Mouse (Mus musculus) ES-E14 (cell line): ENCODE data around the gene Cbfa2t3. TPM values are rescaled to one million over a fixed set of nuclear protein-coding genes. Genes with fewer than 3 reads are reported as not detected.

Experiments used
- DNase-seq: peaks from one replicate; pipeline ENCODE4 v3.0.0-alpha.2; 2013; ENCODE audit warnings: low read depth, low spot score
- H3K27ac ChIP-seq: 2 replicates; pipeline ENCODE4 v1.5.1; 2012; ENCODE audit warnings: low read depth, mild to moderate bottlenecking, low read length, moderate library complexity, mixed read lengths; ENCODE audit not compliant: poor library complexity, insufficient read depth, severe bottlenecking
- H3K36me3 ChIP-seq: 2 replicates; pipeline ENCODE4 v1.6.1; 2012; ENCODE audit warnings: mild to moderate bottlenecking, low read length, moderate library complexity, mixed read lengths; ENCODE audit not compliant: control insufficient read depth, poor library complexity, insufficient read depth, severe bottlenecking
- H3K4me1 ChIP-seq, 2 experiments: fragments of 150-350 bp in 1 of 2; sonication (generic) in 1 of 2; 2 replicates each; pipeline ENCODE4 v1.6.1; 2012; ENCODE audit warnings: low read length in 2 of 2, mild to moderate bottlenecking in 1 of 2, mixed read lengths in 1 of 2; ENCODE audit not compliant: control insufficient read depth in 2 of 2, insufficient read depth in 2 of 2, poor library complexity in 1 of 2
- H3K4me3 ChIP-seq, 2 experiments: fragments of 150-350 bp in 1 of 2; sonication (generic) in 1 of 2; 2 replicates each; pipeline ENCODE4 v1.5.1; 2012; ENCODE audit warnings: low read length in 2 of 2, low read depth in 1 of 2, mild to moderate bottlenecking in 1 of 2, mixed read lengths in 1 of 2; ENCODE audit not compliant: insufficient read depth in 1 of 2, poor library complexity in 1 of 2, severe bottlenecking in 1 of 2
- H3K9ac ChIP-seq: 2 replicates; pipeline ENCODE4 v1.6.1; 2012; ENCODE audit warnings: low read depth, mild to moderate bottlenecking, low read length, mixed read lengths; ENCODE audit not compliant: poor library complexity, insufficient read depth, severe bottlenecking
- H3K9me3 ChIP-seq: fragments of 150-350 bp; sonication (generic); 2 replicates; pipeline ENCODE4 v1.6.1; 2012; ENCODE audit warnings: low read depth, mild to moderate bottlenecking, low read length; ENCODE audit not compliant: control insufficient read depth, insufficient read depth
- CHD2 ChIP-seq: IDR thresholded peaks from 2 replicates; pipeline ENCODE4 v1.6.1; 2014; ENCODE audit warnings: mild to moderate bottlenecking, low read depth, low read length, inconsistent platforms
- HCFC1 ChIP-seq: IDR thresholded peaks from 2 replicates; pipeline ENCODE4 v1.6.1; 2012; ENCODE audit warnings: low read length, inconsistent platforms, borderline replicate concordance; ENCODE audit not compliant: insufficient read depth
- MAFK ChIP-seq: IDR thresholded peaks from 2 replicates; pipeline ENCODE4 v1.6.1; 2014; ENCODE audit warnings: mild to moderate bottlenecking, low read depth, low read length, inconsistent platforms; ENCODE audit not compliant: insufficient read depth
- ZC3H11A ChIP-seq: IDR thresholded peaks from 2 replicates; pipeline ENCODE4 v1.6.1; 2012; ENCODE audit warnings: low read depth, mild to moderate bottlenecking, inconsistent platforms, low read length, borderline replicate concordance
- ZNF384 ChIP-seq: IDR thresholded peaks from 2 replicates; pipeline ENCODE4 v1.6.1; 2012; ENCODE audit warnings: low read depth, low read length, inconsistent platforms
- in situ Hi-C, 2 experiments: fragments of 600-800 bp; cut with MboI; formaldehyde crosslinking; loops; one replicate each; pipeline ENCODE4 v1.15.1; 2025; ENCODE audit warnings: low sequenced_read_pairs in 2 of 2, inconsistent platforms in 1 of 2; ENCODE audit not compliant: unreplicated experiment in 2 of 2
- total RNA-seq: library from RNA; depleted of rRNA; stranded (reverse); fragments of 300-350 nt; gene quantifications from 2 replicates; pipeline ENCODE4 v1.2.3, GENCODE M21; 2012

Cbfa2t3 gene
- total RNA-seq, 1 experiment: 0.36 TPM

DNA sequence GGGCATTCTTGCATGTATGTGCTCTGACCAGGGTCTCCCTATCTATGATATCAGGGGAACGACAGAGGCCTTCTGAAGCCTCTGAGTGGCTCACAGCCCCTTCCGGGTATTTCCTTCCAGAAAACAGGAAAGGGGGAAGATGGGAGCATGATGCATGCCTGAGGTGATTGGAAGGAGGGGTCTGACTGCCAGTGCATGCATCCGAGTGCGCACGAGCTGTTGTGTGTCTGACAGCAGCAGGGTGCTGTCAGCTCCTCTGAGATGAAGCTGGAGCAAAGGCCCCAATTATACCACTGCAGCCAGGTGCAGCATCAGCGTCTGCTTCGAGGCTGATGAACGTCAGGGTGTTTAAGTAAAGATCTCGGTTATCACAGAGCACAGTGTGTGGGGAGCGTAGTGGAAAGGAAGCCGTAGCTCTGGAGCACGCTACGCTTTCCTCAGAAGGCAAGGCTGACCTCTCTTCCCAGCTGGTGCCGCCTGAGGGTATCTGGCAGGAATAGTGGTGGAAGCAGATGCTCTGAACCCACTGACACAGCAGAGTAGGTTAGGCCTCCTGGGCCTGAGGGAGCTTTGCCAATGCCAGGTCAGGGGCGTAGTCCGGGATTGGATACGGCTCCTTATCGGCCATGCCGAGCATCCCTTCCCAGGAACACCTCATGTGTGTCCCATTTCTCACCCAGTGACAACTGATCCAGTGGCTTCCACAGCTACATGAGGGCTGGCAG lies 105.0 kb downstream of the Cbfa2t3 start:
- in situ Hi-C loops: no loop called here
- no peak overlapping the region for H3K4me3 ChIP-seq
- no peak overlapping the region for H3K27ac ChIP-seq
- no peaks in the 10 kb centered on the region for H3K36me3 ChIP-seq
- no peaks in the 10 kb centered on the region for H3K9me3 ChIP-seq
- no peak overlapping the region for H3K9ac ChIP-seq
- no peaks in the 10 kb centered on the region for H3K4me1 ChIP-seq
- DNase-seq: no peak
- TF ChIP-seq HCFC1 (no peak), ZC3H11A (no peak), MAFK (no peak), ZNF384 (no peak), CHD2 (no peak)

DNA sequence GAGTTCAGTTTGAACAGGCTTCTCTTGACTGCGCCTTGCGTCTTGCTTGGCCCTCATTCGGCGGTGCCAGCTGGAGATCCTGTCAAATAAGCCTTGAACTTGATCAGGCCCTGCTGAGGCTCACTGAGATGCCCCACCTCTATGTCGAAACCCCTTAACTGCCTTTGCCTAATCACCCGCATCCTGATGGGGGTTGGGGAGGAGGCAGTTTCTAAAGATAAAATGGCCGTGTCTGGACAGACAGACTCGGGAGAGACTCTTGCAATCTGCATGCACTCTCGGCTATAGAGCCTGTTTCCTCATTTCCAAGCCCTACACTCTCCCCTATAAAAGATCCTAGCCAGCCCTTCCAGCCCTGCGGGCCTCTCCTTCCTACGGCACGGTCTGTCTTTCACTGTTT lies 105.7 kb downstream of the Cbfa2t3 start:
- H3K4me1 ChIP-seq: no peaks in the 10 kb centered on the region
- no peaks in the 10 kb centered on the region for H3K36me3 ChIP-seq
- TF ChIP-seq CHD2: no peak
- no peak for TF ChIP-seq HCFC1
- TF ChIP-seq ZNF384: no peak
- TF ChIP-seq ZC3H11A: no peak
- TF ChIP-seq MAFK: no peak
- H3K9ac ChIP-seq: no peak overlapping the region
- H3K27ac ChIP-seq: no peak overlapping the region
- in situ Hi-C loops: no loop called here
- no peak overlapping the region for H3K4me3 ChIP-seq
- no peaks in the 10 kb centered on the region for H3K9me3 ChIP-seq
- DNase-seq: no peak

- in situ Hi-C loops: no loop called here
- TF ChIP-seq HCFC1: no peak
- H3K36me3 ChIP-seq: no peaks in the 10 kb centered on the region
- DNase-seq: no peak
- H3K27ac ChIP-seq: no peak overlapping the region
- no peaks in the 10 kb centered on the region for H3K9me3 ChIP-seq
- no peak overlapping the region for H3K9ac ChIP-seq
- peaks cover 0 to 19% of the 10 kb centered on the region in 2 experiments; a peak in 2 of 4 replicates for H3K4me1 ChIP-seq
- no peak overlapping the region for H3K4me3 ChIP-seq
These were observed 112.2 kb downstream of the Cbfa2t3 start for GRCm38 (mm10) chr8:122586749-122587148.

DNA sequence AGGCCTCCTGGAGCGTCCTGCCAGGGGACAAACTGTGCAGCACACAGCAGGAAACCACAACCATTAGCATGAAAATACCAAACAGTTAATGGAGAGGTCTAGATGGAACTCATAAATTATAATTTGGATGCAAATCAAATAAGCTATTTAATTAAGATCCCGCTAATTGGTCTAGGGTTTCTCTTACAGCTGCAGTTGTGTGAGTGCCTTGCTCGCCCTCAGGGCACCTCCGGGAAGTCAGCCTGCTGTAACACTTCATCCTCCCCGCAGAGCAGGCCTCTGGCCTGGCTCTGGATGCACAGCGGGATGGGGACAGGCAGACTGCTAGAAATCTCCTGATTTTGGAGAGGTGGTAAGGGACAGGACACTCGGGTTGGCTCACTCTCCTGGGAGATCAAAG lies 112.7 kb downstream of the Cbfa2t3 start:
- Histone ChIP-seq H3K36me3 (no peaks in the 10 kb centered on the region), H3K4me3 (no peak overlapping the region), H3K27ac (no peak overlapping the region), H3K4me1 (peaks cover 0 to 21% of the 10 kb centered on the region in 2 experiments; a peak in 2 of 4 replicates), H3K9me3 (no peaks in the 10 kb centered on the region), H3K9ac (no peak overlapping the region)
- no peak for DNase-seq
- TF ChIP-seq MAFK: no peak
- TF ChIP-seq HCFC1: no peak
- no peak for TF ChIP-seq CHD2
- TF ChIP-seq ZC3H11A: no peak
- no peak for TF ChIP-seq ZNF384
- in situ Hi-C loops: no loop called here
